Mouse (Mus musculus): ENCODE data around the gene Flna. TPM values are rescaled to one million over a fixed set of nuclear protein-coding genes. Genes with fewer than 3 reads are reported as not detected.

Flna gene
- polyA plus RNA-seq, 1 experiment, result 141 TPM

GRCm38 (mm10) chrX:74218496-74218895 lies 31.1 kb downstream of the Flna start:
- Histone ChIP-seq H3K27me3 (ENCODE audit: control insufficient read depth, insufficient read depth, low read length) (no peaks in the 10 kb centered on the region), H3K27ac (ENCODE audit: insufficient read depth, low read length) (no peak overlapping the region), H3K4me1 (ENCODE audit: control insufficient read depth, insufficient read depth, low read length) (no peaks in the 10 kb centered on the region), H3K4me3 (replicated peaks; ENCODE audit: insufficient read depth, low read depth, low read length) (no peak overlapping the region)
- DNase-seq, result no peak
- TF ChIP-seq CTCF (IDR thresholded peaks at IDR 0.05; ENCODE audit: borderline replicate concordance, insufficient read depth, low read depth, low read length) (no peak), POLR2A (IDR thresholded peaks at IDR 0.05; ENCODE audit: borderline replicate concordance, insufficient read depth, low read length) (no peak)
- 90% methylated on average over 4 of the region's 4 CpGs for WGBS

DNA sequence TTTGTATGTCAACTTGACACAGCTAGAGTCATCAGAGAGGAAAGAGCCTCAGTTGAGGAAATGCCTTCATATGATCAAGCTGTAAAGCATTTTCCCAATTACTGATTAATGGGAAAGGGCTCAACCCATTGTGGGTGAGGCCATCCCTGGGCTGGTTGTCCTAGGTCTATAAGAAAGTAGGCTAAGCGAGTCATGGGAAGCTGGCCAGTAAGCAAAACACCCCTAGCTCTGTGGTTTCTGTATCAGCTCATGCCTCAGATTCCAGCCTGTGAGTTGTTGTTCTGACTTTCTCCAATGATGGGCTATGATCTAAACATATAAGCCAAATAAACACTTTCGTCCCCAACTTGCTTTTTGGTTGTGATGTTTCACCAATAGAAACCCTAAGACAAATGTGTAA lies 46.1 kb downstream of the Flna start:
- WGBS, result 93% methylated on average over 2 of the region's 2 CpGs
- Histone ChIP-seq H3K4me1 (ENCODE audit: control insufficient read depth, insufficient read depth, low read length) (no peaks in the 10 kb centered on the region), H3K27ac (ENCODE audit: insufficient read depth, low read length) (no peak overlapping the region), H3K27me3 (ENCODE audit: control insufficient read depth, insufficient read depth, low read length) (no peaks in the 10 kb centered on the region), H3K4me3 (replicated peaks; ENCODE audit: insufficient read depth, low read depth, low read length) (no peak overlapping the region)
- TF ChIP-seq POLR2A (IDR thresholded peaks at IDR 0.05; ENCODE audit: borderline replicate concordance, insufficient read depth, low read length), result no peak
- no peak for TF ChIP-seq CTCF (IDR thresholded peaks at IDR 0.05; ENCODE audit: borderline replicate concordance, insufficient read depth, low read depth, low read length)
- DNase-seq, result no peak

DNA sequence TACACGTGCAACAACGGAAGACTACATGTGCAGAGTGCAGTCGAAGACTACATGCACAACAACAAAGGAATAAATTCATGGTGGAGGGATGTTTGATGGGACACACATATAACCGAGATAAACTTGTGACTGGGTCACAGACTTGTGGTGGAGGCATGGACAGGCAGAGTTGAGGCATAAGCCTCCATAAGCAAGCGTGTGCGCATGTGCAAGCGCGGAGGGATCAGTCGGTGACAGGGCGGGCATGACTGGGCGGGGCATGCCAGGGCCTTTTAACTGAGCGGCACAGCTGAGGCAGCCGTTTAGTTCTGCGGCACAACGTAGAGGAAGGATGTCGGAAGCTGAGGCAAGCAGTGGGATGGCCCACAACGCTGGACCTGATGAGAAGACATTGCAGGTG lies 72.7 kb downstream of the Flna start, which contains the start of gene Tktl1:
Tktl1 (plus strand) TSS at position 301 of the 400 bp plus-strand sequence.
- TF ChIP-seq CTCF (IDR thresholded peaks at IDR 0.05; ENCODE audit: borderline replicate concordance, insufficient read depth, low read depth, low read length) (no peak), POLR2A (IDR thresholded peaks at IDR 0.05; ENCODE audit: borderline replicate concordance, insufficient read depth, low read length) (no peak)
- DNase-seq, result no peak
- no peak within 1 kb of the TSS for H3K27ac ChIP-seq (ENCODE audit: insufficient read depth, low read length)
- no peaks in the 10 kb centered on the region for H3K27me3 ChIP-seq (ENCODE audit: control insufficient read depth, insufficient read depth, low read length)
- 86% methylated on average over 17 of the region's 17 CpGs for WGBS
- no peaks in the 10 kb centered on the region for H3K4me1 ChIP-seq (ENCODE audit: control insufficient read depth, insufficient read depth, low read length)
- no peak within 1 kb of the TSS for H3K4me3 ChIP-seq (replicated peaks; ENCODE audit: insufficient read depth, low read depth, low read length)

Other genes with a start within 250 kb of the Flna start
- 100 and 109 TPM in 2 replicates for gene Irak1, start 225.9 kb downstream of the Flna start, polyA plus RNA-seq (2012; rRNA removed)
- 0.57 TPM in 1 of 2 replicates, not detected in the other for gene Opn1mw, start 122.4 kb downstream of the Flna start, polyA plus RNA-seq (2012; rRNA removed)
- 30.7 and 34.0 TPM in 2 replicates for gene Mecp2, start 114.5 kb downstream of the Flna start, polyA plus RNA-seq (2012; rRNA removed)
- not detected in 2 replicates for gene Tex28, start 82.0 kb downstream of the Flna start, polyA plus RNA-seq (2012; rRNA removed)
- gene Tktl1, start 72.6 kb downstream of the Flna start, polyA plus RNA-seq (2012; rRNA removed), result 0.05 TPM in 1 of 2 replicates, not detected in the other
- gene Emd, start 4.9 kb upstream of the Flna start, polyA plus RNA-seq (2012; rRNA removed), result 49.0 and 53.6 TPM in 2 replicates
- 511 and 570 TPM in 2 replicates for gene Rpl10, start 21.0 kb upstream of the Flna start, polyA plus RNA-seq (2012; rRNA removed)
- 99.4 and 100 TPM in 2 replicates for gene Taz, start 32.1 kb upstream of the Flna start, polyA plus RNA-seq (2012; rRNA removed)
- gene Dnase1l1, start 32.5 kb upstream of the Flna start, polyA plus RNA-seq (2012; rRNA removed), result 6.4 and 7.5 TPM in 2 replicates
- 506 and 526 TPM in 2 replicates for gene Atp6ap1, start 47.3 kb upstream of the Flna start, polyA plus RNA-seq (2012; rRNA removed)
- gene Gdi1, start 55.2 kb upstream of the Flna start, polyA plus RNA-seq (2012; rRNA removed), result 843 and 859 TPM in 2 replicates
- gene Fam50a, start 63.2 kb upstream of the Flna start, polyA plus RNA-seq (2012; rRNA removed), result 46.2 and 50.7 TPM in 2 replicates
- gene Plxna3, start 79.2 kb upstream of the Flna start, polyA plus RNA-seq (2012; rRNA removed), result 52.5 and 69.2 TPM in 2 replicates
- 68.3 and 72.2 TPM in 2 replicates for gene Lage3, start 103.8 kb upstream of the Flna start, polyA plus RNA-seq (2012; rRNA removed)
- 82.0 and 85.3 TPM in 2 replicates for gene Ubl4a, start 123.4 kb upstream of the Flna start, polyA plus RNA-seq (2012; rRNA removed)
- gene Slc10a3, start 123.5 kb upstream of the Flna start, polyA plus RNA-seq (2012; rRNA removed), result 4.2 and 4.7 TPM in 2 replicates
- 31.8 and 36.0 TPM in 2 replicates for gene Fam3a, start 143.5 kb upstream of the Flna start, polyA plus RNA-seq (2012; rRNA removed)
- 22.3 TPM in 2 replicates for gene Ikbkg, start 143.5 kb upstream of the Flna start, polyA plus RNA-seq (2012; rRNA removed)
- 64.7 and 65.4 TPM in 2 replicates for gene G6pdx, start 179.4 kb upstream of the Flna start, polyA plus RNA-seq (2012; rRNA removed)
- gene Gm6880, start 231.6 kb upstream of the Flna start, polyA plus RNA-seq (2012; rRNA removed), result not detected in 2 replicates

Data from cerebellum, adult 2 months (tissue).